Mouse (Mus musculus) C3H10T1/2 (cell line): ENCODE data around the gene Maged2. TPM values are rescaled to one million over a fixed set of nuclear protein-coding genes. Genes with fewer than 3 reads are reported as not detected.

Experiments used
- polyA plus RNA-seq, 2 experiments: library from polyadenylated mRNA; unstranded; fragments of >200 nt; fragmentation: generic; extraction: Trizol; gene quantifications; one replicate each; pipeline ENCODE4 v1.2.1; 2012; ENCODE audit warnings: missing spikeins in 2 of 2

The Maged2 gene
- 100 to 1,000 TPM in 1 of 2 experiments, 10 to 100 TPM in 1; 24.2 to 432 TPM for polyA plus RNA-seq

DNA sequence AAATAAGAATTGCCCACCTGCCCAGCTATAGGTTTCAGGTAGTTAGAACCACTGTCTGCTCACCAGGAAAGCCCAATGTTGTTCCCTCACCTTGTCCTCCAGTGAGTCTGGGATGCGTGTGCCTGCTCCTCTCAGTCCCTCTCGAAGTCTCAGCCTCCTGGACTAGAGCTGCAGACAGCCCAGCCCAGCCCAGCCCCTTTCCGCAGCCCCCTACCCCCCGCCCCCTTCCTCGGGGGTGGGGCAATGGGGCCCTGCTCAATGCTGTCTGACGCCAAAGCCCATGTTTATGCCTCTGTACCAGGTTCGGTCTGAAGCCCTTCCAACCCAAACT lies at the start of gene Maged2:
Gene Maged2, minus strand, starts transcription at position 207 of the 331 bp plus-strand sequence.

Other genes starting within 250 kb of the Maged2 start
- gene Pfkfb1, start 226.1 kb downstream of the Maged2 start, polyA plus RNA-seq, result 1 to 10 TPM; 1.5 to 2.5 TPM
- gene Apex2, start 224.5 kb downstream of the Maged2 start, polyA plus RNA-seq, result 10 to 100 TPM in 1 of 2 experiments, 1 to 10 TPM in 1; 9.0 to 19.3 TPM
- under 1 TPM in 1 of 2 experiments, not detected in 1; 0.11 TPM for gene Tro, start 156.8 kb downstream of the Maged2 start, polyA plus RNA-seq
- 10 to 100 TPM in 1 of 2 experiments, 1 to 10 TPM in 1; 1.4 to 11.7 TPM for gene Gnl3l, start 203.0 kb upstream of the Maged2 start, polyA plus RNA-seq
- 10 to 100 TPM; 12.0 to 31.3 TPM for gene Fgd1, start 231.8 kb upstream of the Maged2 start, polyA plus RNA-seq